Mouse (Mus musculus): ENCODE measurements around the gene Slc30a5.

Gene Slc30a5

DNA sequence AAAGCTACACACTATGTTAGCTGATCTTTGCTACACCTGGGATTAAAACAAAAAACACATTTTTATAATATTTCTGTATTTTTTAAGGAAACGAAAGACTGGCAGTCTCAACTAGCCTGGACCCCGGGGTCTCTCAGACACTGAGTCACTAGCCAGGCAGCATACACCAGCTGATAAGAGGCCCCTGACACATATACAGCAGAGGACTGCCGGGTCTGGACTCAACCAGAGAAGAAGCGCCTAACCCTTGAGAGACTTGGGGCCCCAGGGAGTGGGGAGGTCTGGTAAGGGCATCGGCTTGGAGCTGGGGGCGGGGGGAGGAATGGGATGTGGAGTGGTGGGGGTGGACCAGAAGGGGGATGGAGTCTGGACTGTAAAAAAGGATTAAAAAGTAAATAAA is 80.2 kb downstream of the Slc30a5 start:
- DNase-seq = no peak
